Mouse (Mus musculus): Measurements from ENCODE around the gene G6pc3.

The G6pc3 gene

DNA sequence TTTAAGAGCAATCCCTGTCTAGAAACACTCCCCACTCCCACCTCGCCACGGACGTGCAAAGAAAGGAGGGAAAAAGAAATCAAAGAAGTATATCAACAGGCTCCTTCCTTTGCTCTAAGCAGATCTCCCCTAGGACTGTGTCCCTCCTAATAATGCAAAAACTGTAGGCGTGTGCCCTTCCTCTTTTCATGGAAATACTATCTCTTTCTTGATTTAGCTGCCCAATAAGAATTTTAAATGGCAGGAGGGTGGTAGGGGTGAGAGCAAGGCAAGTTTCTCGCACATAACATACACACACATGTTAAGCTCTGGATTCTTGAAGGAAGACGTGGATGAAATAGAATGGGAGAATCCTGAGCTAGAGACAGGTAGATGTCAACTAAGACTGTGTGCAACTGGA lies 440 bp upstream of the G6pc3 start:
- in situ Hi-C loops (cut with MboI) = loop anchor here (5.0 kb wide), 1 partner anchor 38 kb away; no protein-coding TSS in a partner anchor

- in situ Hi-C loops (cut with MboI) = no loop called here
Observed at GRCm38 (mm10) chr11:102190848-102191247, 1.4 kb downstream of the G6pc3 start.

- in situ Hi-C loops (cut with MboI) = no loop called here
Observed at GRCm38 (mm10) chr11:102193657-102194440, 4.4 kb downstream of the G6pc3 start.

GRCm38 (mm10) chr11:102196018-102196797 lies 6.8 kb downstream of the G6pc3 start:
- in situ Hi-C loops (cut with MboI) = no loop called here

- in situ Hi-C loops (cut with MboI) = no loop called here
Observed at GRCm38 (mm10) chr11:102198245-102198644, 8.8 kb downstream of the G6pc3 start.

- in situ Hi-C loops (cut with MboI) = no loop called here
Observed at GRCm38 (mm10) chr11:102199856-102200255, 10.4 kb downstream of the G6pc3 start.

DNA sequence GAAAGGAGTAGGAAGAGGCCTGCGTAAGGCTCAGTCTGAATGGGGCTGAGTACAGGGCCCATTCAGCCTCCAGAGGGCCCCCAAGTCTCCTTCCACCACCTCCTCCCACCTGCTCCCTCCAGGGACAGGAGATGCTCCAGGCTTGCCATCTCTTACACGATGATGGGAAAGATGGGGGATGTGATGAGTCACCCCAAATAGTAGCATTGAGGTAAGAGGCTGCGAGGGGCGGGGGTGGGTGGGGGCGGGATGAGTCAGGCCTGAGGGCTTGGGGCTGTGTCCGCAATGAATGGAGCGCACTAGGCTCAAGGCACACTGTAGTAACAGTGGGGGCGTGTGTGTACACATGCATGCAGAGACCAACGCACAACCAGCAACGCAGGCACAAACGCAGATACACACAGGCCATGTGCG lies 12.0 kb downstream of the G6pc3 start:
- in situ Hi-C loops (cut with MboI) = no loop called here

- in situ Hi-C loops (cut with MboI) = no loop called here
Observed at GRCm38 (mm10) chr11:102206481-102206880, 17.1 kb downstream of the G6pc3 start.

DNA sequence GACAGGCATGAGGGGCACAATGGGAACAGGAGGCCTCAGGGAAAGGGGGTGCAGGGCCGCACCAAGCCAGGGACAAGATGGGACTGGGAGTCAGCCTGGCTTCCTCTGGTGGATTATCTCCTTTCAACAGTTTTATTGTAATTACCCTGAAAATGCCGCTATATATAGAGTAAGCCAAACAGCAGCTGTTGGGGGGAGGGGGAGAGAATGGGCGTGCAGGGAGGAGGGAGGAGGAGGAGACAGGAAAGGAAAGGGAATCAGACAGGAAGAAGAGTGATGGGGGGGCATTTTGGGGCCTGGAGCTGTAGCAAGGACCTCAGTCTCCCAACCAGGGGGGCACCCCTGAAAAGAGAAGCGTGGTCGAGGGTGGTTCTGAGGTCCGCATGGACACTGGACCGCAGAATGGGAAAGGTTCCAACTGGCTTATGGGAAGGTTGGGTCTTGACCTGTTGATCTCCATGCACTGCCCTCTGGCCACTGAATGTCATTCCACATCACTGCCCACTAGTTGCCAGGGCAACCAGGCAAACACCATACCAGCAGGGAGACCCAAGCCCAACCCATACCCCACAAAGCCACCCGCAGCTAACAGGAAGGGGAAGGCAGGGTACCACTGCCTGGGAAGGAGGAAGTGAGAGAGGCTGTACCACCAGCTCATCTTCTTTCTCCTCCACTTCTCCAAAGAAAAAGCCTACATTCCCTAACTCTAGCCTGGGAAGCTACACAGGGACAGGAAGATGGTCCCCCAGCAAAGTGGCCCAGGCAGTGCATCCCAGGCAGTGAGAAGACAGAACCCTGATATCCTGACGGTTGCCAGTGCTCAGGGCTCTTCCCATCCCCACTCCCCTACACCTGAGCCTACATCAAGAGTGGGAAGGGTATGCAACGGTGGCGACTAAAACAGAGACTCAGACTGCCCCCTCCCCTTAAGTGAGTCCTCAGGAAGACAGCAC lies 18.7 kb downstream of the G6pc3 start:
- in situ Hi-C loops (cut with MboI) = no loop called here

- in situ Hi-C loops (cut with MboI) = no loop called here
Observed at GRCm38 (mm10) chr11:102208846-102209245, 19.4 kb downstream of the G6pc3 start.

DNA sequence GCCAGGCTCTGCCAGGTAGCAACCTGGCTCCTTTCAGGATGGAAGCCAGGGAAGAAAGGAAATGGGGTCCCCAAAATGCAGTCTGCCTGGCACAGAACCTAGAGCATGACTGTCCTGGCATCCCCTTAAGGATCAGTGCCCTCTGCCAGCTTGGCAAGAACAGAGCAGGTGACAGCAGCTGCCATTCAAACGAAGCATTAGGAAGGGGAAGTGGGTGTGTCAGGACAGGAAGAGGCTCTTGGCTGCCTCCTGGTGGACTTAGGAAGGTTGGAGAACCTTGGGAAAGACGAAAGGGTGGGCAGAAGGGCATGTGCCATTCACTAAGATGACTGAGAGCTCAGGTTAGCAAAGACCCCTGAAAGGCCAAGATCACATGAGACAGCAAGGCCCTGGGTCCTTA lies 20.3 kb downstream of the G6pc3 start:
- in situ Hi-C loops (cut with MboI) = no loop called here

DNA sequence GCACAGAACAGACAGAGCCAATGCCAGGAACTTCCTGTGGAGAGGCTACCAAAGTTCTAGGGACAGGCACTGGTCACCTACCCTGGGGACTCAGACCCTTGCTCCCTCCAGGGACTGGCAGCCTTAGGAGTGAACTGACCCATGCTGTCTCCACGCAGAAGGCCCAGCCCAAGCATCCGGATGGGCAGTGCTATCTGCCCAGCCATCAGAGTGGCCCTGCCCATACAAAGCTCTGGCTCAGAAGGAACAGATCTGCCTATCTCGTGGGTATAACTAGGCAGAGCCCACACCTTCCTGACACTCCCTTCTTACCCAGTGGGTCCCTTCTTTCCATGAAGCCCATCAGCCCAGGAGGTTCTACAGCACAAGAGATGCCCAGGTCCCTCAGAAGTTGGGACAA lies 20.8 kb downstream of the G6pc3 start:
- in situ Hi-C loops (cut with MboI) = no loop called here

- in situ Hi-C loops (cut with MboI) = no loop called here
Observed at GRCm38 (mm10) chr11:102211011-102211410, 21.6 kb downstream of the G6pc3 start.

DNA sequence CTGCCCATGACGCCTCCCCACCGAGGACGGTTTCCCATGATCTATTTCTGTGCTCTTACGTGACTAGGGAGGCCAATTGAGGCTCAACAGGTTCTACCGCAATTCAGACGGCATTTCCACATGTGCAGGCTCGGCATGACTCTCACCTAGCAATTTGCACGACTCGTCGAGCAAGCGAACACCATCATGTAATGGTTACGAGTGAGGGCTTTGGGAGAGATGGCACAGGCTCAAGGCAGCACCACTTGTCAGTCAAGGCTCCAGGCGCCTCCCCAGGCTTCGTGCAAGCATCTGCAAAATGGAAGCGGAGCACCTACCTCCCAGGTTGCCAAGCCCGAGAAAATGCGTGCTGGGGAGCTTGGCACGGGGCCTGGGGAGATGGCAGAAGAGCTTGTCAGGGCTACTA lies 22.5 kb downstream of the G6pc3 start:
- in situ Hi-C loops (cut with MboI) = no loop called here

DNA sequence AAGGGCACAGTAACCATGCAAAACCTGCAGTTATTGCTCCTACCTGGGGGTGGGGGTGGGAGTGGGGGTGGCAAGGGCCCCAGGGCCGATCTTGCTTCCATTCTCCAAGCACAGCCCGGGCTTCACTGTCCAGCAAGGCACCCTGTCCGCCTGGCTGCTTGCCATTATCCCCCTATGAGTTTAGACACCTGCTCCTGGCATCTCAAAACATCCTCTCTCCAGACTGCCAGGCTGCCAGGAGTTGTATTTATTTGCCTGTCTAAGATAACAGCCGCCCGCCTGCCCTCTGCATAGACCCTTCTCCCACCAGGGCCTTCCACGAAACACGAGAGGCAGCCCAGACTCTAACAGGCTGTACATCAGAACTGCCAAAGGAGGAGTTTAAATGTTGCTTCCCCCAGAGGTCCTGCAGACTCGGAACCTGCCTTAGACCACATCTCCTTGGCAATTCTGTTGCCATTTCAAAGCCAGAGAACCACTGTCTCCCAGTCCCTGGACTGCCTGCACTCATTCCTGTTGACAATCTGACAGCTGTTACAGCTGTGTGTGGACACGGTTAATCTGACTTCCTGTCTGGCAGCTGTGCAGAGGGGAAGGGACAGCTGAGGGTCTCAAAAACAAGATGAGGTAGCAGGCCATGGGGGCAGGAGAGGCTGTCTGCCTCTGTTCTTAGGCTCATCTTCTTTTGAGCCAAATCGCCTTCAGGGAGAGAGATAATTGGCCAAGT lies 25.2 kb downstream of the G6pc3 start:
- in situ Hi-C loops (cut with MboI) = no loop called here

DNA sequence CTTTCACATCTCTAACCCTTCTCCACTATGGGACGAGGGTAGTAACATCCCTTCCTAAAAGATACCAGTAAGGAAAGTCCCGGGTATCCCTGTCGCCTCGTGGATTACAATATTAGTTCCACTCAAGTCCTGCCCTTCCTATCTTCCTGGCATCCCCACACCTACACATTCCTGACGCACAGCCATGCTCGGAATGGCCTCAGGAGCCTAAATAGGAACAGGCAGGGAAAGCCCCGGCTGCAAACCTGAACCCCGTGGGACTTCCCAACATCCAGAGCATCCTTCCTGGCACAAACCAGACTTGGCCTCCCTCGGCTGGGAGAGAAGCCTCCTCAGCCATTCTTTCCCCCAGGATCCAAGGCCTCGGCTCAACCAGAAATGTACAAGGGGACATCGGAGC lies 26.1 kb downstream of the G6pc3 start:
- in situ Hi-C loops (cut with MboI) = no loop called here

- in situ Hi-C loops (cut with MboI) = no loop called here
Observed at GRCm38 (mm10) chr11:102216056-102216885, 26.9 kb downstream of the G6pc3 start.

- in situ Hi-C loops (cut with MboI) = no loop called here
Observed at GRCm38 (mm10) chr11:102216886-102217240, 27.4 kb downstream of the G6pc3 start.

DNA sequence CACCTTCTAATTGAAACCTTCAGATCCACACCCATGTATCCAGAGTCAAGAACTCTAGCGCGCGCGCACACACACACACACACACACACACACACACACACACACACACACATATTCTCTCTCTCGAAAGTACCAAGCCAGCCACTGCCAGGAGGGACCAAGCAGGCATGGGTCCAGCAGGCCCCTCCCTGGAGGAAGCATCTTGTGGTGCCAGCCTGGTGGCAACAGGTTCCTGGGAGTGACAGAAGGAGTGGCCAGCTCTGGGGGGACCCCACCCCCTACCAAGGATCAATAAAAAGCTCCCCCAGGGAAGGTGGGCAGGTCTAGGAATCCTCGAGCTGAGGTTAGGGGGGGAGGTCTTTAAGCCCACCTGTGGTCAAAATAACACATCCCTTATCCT lies 28.0 kb downstream of the G6pc3 start:
- in situ Hi-C loops (cut with MboI) = no loop called here

DNA sequence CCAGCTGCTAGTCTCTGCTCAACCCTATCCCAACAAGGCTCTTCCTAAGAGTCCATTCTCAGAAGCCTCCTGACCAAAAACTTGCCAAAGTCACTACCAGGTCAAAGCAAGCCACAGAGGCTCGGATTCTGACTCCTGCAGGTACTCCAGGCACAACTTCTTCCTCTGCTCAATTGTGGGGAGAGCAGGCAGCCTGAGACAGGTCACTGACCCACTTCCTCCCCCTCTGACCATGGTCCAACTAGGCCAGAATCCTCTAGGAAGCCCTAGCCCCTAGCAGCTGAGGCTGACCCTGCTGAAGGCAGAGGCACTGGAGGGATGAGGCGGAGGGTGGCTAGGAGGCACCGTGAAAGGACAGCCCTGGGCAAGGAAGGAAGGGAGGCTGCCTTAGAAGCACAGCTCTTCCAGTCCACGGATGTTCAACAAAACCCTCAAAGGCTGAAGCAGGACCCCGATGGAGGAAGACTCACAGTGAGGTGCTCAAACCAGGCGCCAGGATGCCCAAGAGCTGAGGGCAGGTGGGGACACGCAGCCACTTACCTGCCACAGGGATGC lies 28.5 kb downstream of the G6pc3 start:
- in situ Hi-C loops (cut with MboI) = no loop called here

All from mature B cell (primary cell).